Mouse (Mus musculus) heart, embryonic 16.5 days (tissue): ENCODE results near the gene Slx4. TPM values are rescaled to one million over a fixed set of nuclear protein-coding genes. Genes with fewer than 3 reads are reported as not detected.

Experiments used
- ATAC-seq: fragments of 200-750 bp; cut with Nextera tagmentation; replicated peaks from 2 replicates; pipeline ENCODE4 v1.8.0; 2017; ENCODE audit warnings: moderate number of reproducible peaks; ENCODE audit not compliant: insufficient read depth, low FRiP score; ENCODE audit errors: extremely low read depth
- H3K27ac ChIP-seq: fragments of 300-500 bp; sonication (generic); 2 replicates; pipeline ENCODE4 v1.5.1; 2014; ENCODE audit warnings: mild to moderate bottlenecking, low read length, control low read depth, moderate library complexity
- H3K27me3 ChIP-seq: fragments of 300-500 bp; sonication (generic); 2 replicates; pipeline ENCODE4 v1.6.1; 2014; ENCODE audit warnings: low read length, mixed read lengths; ENCODE audit not compliant: control insufficient read depth, insufficient read depth
- H3K36me3 ChIP-seq: fragments of 300-500 bp; sonication (generic); 2 replicates; pipeline ENCODE4 v1.6.1; 2014; ENCODE audit not compliant: control insufficient read depth, insufficient read depth
- H3K4me1 ChIP-seq: fragments of 300-500 bp; sonication (generic); 2 replicates; pipeline ENCODE4 v1.6.1; 2014; ENCODE audit warnings: low read length, mixed read lengths; ENCODE audit not compliant: control insufficient read depth, insufficient read depth
- H3K4me2 ChIP-seq: fragments of 300-500 bp; sonication (generic); 2 replicates; pipeline ENCODE4 v1.6.1; 2014; ENCODE audit warnings: low read depth, mild to moderate bottlenecking, control low read depth, low read length
- H3K4me3 ChIP-seq: fragments of 300-500 bp; sonication (generic); 2 replicates; pipeline ENCODE4 v1.5.1; 2014; ENCODE audit warnings: mild to moderate bottlenecking, control low read depth, low read length
- H3K9ac ChIP-seq: fragments of 300-500 bp; sonication (generic); 2 replicates; pipeline ENCODE4 v1.6.1; 2014; ENCODE audit warnings: low read length, control low read depth
- H3K9me3 ChIP-seq: fragments of 300-500 bp; sonication (generic); replicated peaks from 2 replicates; pipeline ENCODE4 v1.6.1; 2016; ENCODE audit warnings: low read length; ENCODE audit not compliant: control insufficient read depth
- WGBS: fragments of 180-500 bp; shearing (Covaris S2); extraction: QIAGEN DNeasy Blood & Tissue Kit; methylation state at CpG from one replicate; pipeline ENCODE4 v1.1.7; 2014; 5-methylcytosine and 5-hydroxymethylcytosine counted together
- polyA plus RNA-seq: library from polyadenylated mRNA; unstranded; fragments of >200 nt; fragmentation: Nextera tagmentation; extraction: Ambion mirVana; gene quantifications from 2 replicates; pipeline ENCODE4 v1.2.1, GENCODE M21; 2015

Gene Slx4
- 8.8 and 8.9 TPM in 2 replicates for polyA plus RNA-seq

- Histone ChIP-seq H3K36me3 (peaks cover 20% of the 10 kb centered on the region), H3K4me2 (peak within 1 kb of the TSS; percentile 90), H3K9me3 (no peaks in the 10 kb centered on the region), H3K4me1 (peaks cover 12% of the 10 kb centered on the region), H3K27ac (peak within 1 kb of the TSS; percentile 90), H3K9ac (peak within 1 kb of the TSS; percentile 88), H3K27me3 (no peaks in the 10 kb centered on the region), H3K4me3 (peak within 1 kb of the TSS; percentile 81)
- ATAC-seq, result peak; percentile 98
- 2% methylated on average over 58 of the region's 58 CpGs for WGBS
Observed at GRCm38 (mm10) chr16:4003489-4004398, at the start of gene Slx4. Gene Slx4 (minus strand): TSS chr16:4003770.

DNA sequence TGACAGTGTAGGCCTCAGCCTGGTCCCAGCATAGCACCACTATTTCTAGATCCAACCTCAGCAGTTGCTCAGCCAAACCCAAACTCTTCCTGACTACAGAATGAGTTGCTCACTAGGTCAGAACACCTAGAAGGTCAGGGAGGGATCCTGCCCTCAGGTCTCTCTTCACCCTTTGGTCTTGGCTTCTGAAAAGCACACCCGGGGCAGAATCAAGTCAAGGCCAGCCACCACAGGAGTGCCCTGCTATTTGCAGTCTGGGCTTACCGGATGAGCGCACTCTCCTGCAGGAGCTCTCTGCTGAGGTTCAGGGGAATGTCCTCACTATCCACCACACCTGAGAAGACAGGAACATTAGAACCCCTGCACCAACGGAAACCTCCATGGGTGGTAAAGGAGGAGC, 49.0 kb upstream of the Slx4 start:
- no peak overlapping the region for H3K9ac ChIP-seq
- no peak overlapping the region for H3K4me2 ChIP-seq
- peaks cover 48% of the 10 kb centered on the region for H3K36me3 ChIP-seq
- no peaks in the 10 kb centered on the region for H3K4me1 ChIP-seq
- no peak overlapping the region for H3K27ac ChIP-seq
- no peaks in the 10 kb centered on the region for H3K9me3 ChIP-seq
- ATAC-seq, result no peak
- H3K4me3 ChIP-seq, result no peak overlapping the region
- 94% methylated on average over 4 of the region's 4 CpGs for WGBS
- H3K27me3 ChIP-seq, result no peaks in the 10 kb centered on the region

DNA sequence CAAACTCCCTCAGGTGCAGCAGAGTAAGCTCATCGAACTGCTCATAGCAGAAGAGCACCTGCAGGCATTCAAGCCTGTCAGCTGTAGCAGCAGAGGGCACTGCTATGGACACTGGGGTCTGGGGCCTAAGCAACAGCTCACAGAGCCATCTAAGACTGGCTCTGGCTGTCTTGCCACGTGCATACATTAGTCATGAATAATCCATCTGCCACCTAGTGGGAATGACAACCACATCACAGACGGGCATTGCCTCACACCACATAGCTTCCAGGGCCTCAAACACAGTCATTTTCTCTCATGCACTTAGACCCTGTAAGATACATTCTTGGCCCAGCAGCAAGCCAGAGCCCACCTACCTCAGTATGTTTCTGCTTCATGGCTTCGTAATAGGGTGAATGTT, 42.0 kb upstream of the Slx4 start:
- Histone ChIP-seq H3K27me3 (no peaks in the 10 kb centered on the region), H3K9ac (no peak overlapping the region), H3K36me3 (peaks cover 38% of the 10 kb centered on the region), H3K4me2 (no peak overlapping the region), H3K27ac (no peak overlapping the region), H3K4me1 (no peaks in the 10 kb centered on the region), H3K4me3 (no peak overlapping the region), H3K9me3 (no peaks in the 10 kb centered on the region)
- ATAC-seq, result no peak
- 70% methylated on average over 4 of the region's 4 CpGs for WGBS

GRCm38 (mm10) chr16:4044093-4044492, 40.5 kb upstream of the Slx4 start:
- no peak for ATAC-seq
- Histone ChIP-seq H3K4me1 (no peaks in the 10 kb centered on the region), H3K27me3 (no peaks in the 10 kb centered on the region), H3K27ac (no peak overlapping the region), H3K9me3 (no peaks in the 10 kb centered on the region), H3K4me3 (no peak overlapping the region), H3K9ac (no peak overlapping the region), H3K36me3 (peaks cover 44% of the 10 kb centered on the region), H3K4me2 (no peak overlapping the region)
- WGBS, result 93% methylated on average over 2 of the region's 2 CpGs

DNA sequence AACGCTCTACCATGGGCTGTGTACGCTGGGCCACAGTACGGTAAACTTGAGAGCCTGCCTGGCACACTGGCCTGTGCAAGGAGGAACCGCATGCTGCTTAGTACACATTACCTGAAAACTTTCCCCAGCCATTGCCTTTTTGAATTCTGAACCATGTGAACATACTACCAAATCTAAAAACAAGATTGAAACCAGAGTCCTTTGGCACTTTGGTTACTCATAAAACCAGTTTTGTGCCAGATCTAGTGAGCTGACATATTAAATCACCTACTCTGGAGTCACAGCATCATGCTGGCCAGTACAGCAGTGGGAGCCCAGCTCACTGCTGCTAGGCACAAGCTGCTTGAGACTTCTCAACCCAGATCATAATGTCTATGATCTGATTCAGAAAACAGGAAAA, 38.1 kb upstream of the Slx4 start:
- 95% methylated on average over 4 of the region's 4 CpGs for WGBS
- Histone ChIP-seq H3K9ac (no peak overlapping the region), H3K9me3 (no peaks in the 10 kb centered on the region), H3K27ac (no peak overlapping the region), H3K4me2 (no peak overlapping the region), H3K4me1 (no peaks in the 10 kb centered on the region), H3K36me3 (peaks cover 50% of the 10 kb centered on the region), H3K27me3 (no peaks in the 10 kb centered on the region), H3K4me3 (no peak overlapping the region)
- ATAC-seq, result no peak

GRCm38 (mm10) chr16:4040206-4040605, 36.6 kb upstream of the Slx4 start:
- Histone ChIP-seq H3K9me3 (no peaks in the 10 kb centered on the region), H3K36me3 (peaks cover 48% of the 10 kb centered on the region), H3K27ac (no peak overlapping the region), H3K4me1 (no peaks in the 10 kb centered on the region), H3K27me3 (no peaks in the 10 kb centered on the region), H3K4me2 (no peak overlapping the region), H3K4me3 (no peak overlapping the region), H3K9ac (no peak overlapping the region)
- WGBS, result 84% methylated on average over 5 of the region's 5 CpGs
- ATAC-seq, result no peak

GRCm38 (mm10) chr16:4037690-4038089, 34.1 kb upstream of the Slx4 start:
- WGBS, result 90% methylated on average over 7 of the region's 7 CpGs
- H3K4me2 ChIP-seq, result no peak overlapping the region
- no peaks in the 10 kb centered on the region for H3K27me3 ChIP-seq

GRCm38 (mm10) chr16:4036807-4037206, 33.2 kb upstream of the Slx4 start, which contains the start of gene Dnase1:
Gene Dnase1 (plus strand): TSS chr16:4036942.
- Histone ChIP-seq H3K27ac (no peak within 1 kb of the TSS), H3K27me3 (no peaks in the 10 kb centered on the region), H3K36me3 (peaks cover 34% of the 10 kb centered on the region), H3K4me1 (0 out of 2 replicates have a peak, but pooled peaks cover 4% of the 10 kb centered on the region), H3K9ac (no peak within 1 kb of the TSS), H3K4me2 (no peak within 1 kb of the TSS), H3K9me3 (no peaks in the 10 kb centered on the region), H3K4me3 (no peak within 1 kb of the TSS)
- no peak for ATAC-seq
- WGBS, result 79% methylated on average over 5 of the region's 5 CpGs

More at GRCm38 (mm10) chr16:4037690-4038089, 34.1 kb upstream of the Slx4 start:
- Histone ChIP-seq H3K36me3 (peaks cover 37% of the 10 kb centered on the region), H3K4me3 (no peak overlapping the region), H3K9ac (no peak overlapping the region), H3K9me3 (no peaks in the 10 kb centered on the region), H3K27ac (no peak overlapping the region), H3K4me1 (0 out of 2 replicates have a peak, but pooled peaks cover 4% of the 10 kb centered on the region)
- ATAC-seq, result no peak

DNA sequence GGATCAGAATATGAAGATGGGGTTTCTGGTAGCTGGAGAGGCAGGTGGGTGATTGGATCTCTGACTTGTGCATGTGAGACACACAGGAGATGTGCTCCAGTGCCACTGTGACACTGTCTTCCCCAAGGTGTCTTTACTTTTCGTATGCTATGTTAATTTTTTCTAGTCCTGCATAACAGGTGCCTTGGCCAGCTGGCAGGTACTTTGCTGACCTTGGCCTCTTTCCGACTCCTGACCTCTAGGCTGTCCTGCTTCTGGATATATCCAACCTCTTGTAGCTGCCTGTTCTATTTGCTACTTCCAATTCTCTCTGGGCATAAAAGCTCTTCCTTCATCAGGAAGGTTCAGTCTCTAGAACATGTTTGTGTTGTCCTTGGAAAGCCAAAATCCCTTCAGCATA, 32.0 kb upstream of the Slx4 start:
- 86% methylated on average over 2 of the region's 2 CpGs for WGBS
- H3K27me3 ChIP-seq, result no peaks in the 10 kb centered on the region
- ATAC-seq, result no peak

More for the DNA sequence above, 32.0 kb upstream of the Slx4 start:
- Histone ChIP-seq H3K4me2 (no peak overlapping the region), H3K4me3 (no peak overlapping the region), H3K36me3 (peaks cover 28% of the 10 kb centered on the region), H3K4me1 (0 out of 2 replicates have a peak, but pooled peaks cover 4% of the 10 kb centered on the region), H3K9ac (no peak overlapping the region), H3K27ac (no peak overlapping the region), H3K9me3 (no peaks in the 10 kb centered on the region)
